Mouse (Mus musculus) frontal cortex, postnatal 10 days (tissue): ENCODE measurements around the gene Ubqln4.

Source experiments
- DNase-seq, 2 experiments: peaks; one replicate each; pipeline ENCODE4 v3.0.0; 2022; ENCODE audit warnings: low spot score in 2 of 2, mixed read lengths in 1 of 2

The Ubqln4 gene

GRCm38 (mm10) chr3:88553525-88553879, at the start of gene Ubqln4:
Gene Ubqln4 (plus strand): TSS chr3:88553758.
- peak; percentile 77 to 89 for DNase-seq

GRCm38 (mm10) chr3:88503881-88504746, 49.4 kb upstream of the Ubqln4 start:
- no peak for DNase-seq

GRCm38 (mm10) chr3:88505081-88505480, 48.5 kb upstream of the Ubqln4 start:
- DNase-seq, result no peak

GRCm38 (mm10) chr3:88505765-88506164, 47.8 kb upstream of the Ubqln4 start:
- DNase-seq, result no peak

GRCm38 (mm10) chr3:88509250-88509649, 44.3 kb upstream of the Ubqln4 start:
- DNase-seq, result no peak

- DNase-seq, result peak; percentile 89 to 94
Measured at GRCm38 (mm10) chr3:88509692-88510420, 43.7 kb upstream of the Ubqln4 start, which contains the start of gene Lmna. Gene Lmna (minus strand): TSS chr3:88509956.

GRCm38 (mm10) chr3:88510421-88511289, 42.9 kb upstream of the Ubqln4 start:
- no peak for DNase-seq

- no peak for DNase-seq
Measured at GRCm38 (mm10) chr3:88511559-88511958, 42.0 kb upstream of the Ubqln4 start.

- no peak for DNase-seq
Measured at GRCm38 (mm10) chr3:88512141-88512895, 41.2 kb upstream of the Ubqln4 start.

GRCm38 (mm10) chr3:88512896-88513545, 40.5 kb upstream of the Ubqln4 start:
- no peak for DNase-seq

- DNase-seq, result no peak
Measured at GRCm38 (mm10) chr3:88513546-88514115, 39.9 kb upstream of the Ubqln4 start.

GRCm38 (mm10) chr3:88514231-88515094, 39.1 kb upstream of the Ubqln4 start:
- DNase-seq, result no peak

GRCm38 (mm10) chr3:88515095-88515386, 38.5 kb upstream of the Ubqln4 start:
- no peak for DNase-seq

- no peak for DNase-seq
Measured at GRCm38 (mm10) chr3:88516407-88516806, 37.2 kb upstream of the Ubqln4 start.

GRCm38 (mm10) chr3:88518411-88518810, 35.1 kb upstream of the Ubqln4 start:
- DNase-seq, result no peak

- DNase-seq, result no peak
Measured at GRCm38 (mm10) chr3:88520078-88520477, 33.5 kb upstream of the Ubqln4 start.

- no peak for DNase-seq
Measured at GRCm38 (mm10) chr3:88521156-88521555, 32.4 kb upstream of the Ubqln4 start.

GRCm38 (mm10) chr3:88521803-88522331, 31.7 kb upstream of the Ubqln4 start:
- DNase-seq, result peak in 1 of 2 experiments; percentile 58

- no peak for DNase-seq
Measured at GRCm38 (mm10) chr3:88523027-88523426, 30.5 kb upstream of the Ubqln4 start.
